Mouse (Mus musculus) lung, postnatal 0 days (tissue): ENCODE data around the gene Golph3.

ENCODE experiments used
- CTCF ChIP-seq: IDR thresholded peaks from 2 replicates; pipeline ENCODE4 v1.5.1; 2016; ENCODE audit warnings: antibody characterized with exemption, mild to moderate bottlenecking
- EP300 ChIP-seq: IDR thresholded peaks from 2 replicates; pipeline ENCODE4 v1.6.1; 2016; ENCODE audit warnings: antibody characterized with exemption, mild to moderate bottlenecking, control low read depth

GRCm38 (mm10) chr15:12307114-12307513, 14.1 kb upstream of the Golph3 start:
- TF ChIP-seq CTCF (no peak), EP300 (no peak)
